Mouse (Mus musculus): ENCODE measurements around the gene 1190005I06Rik.

1190005I06Rik gene

GRCm38 (mm10) chr8:120647532-120647931 is at the start of gene 1190005I06Rik:
Gene 1190005I06Rik (minus strand): TSS chr8:120647632.
- ChIA-PET CTCF (interaction anchor here in 1 of 4 experiments (0.6 kb wide), 1 partner anchor 1013 kb away, joined by 3 read pairs; no protein-coding TSS in a partner anchor), POLR2A (interaction anchor here in 3 of 4 experiments (1.0 to 1.6 kb wide), 3 partner anchors 11 to 29 kb away, joined by 3 to 6 read pairs (median 4); no protein-coding TSS in a partner anchor)

- CTCF ChIA-PET, result interaction anchor here (0.5 to 1.8 kb wide), 19 partner anchors 13 to 816 kb away, joined by 3 to 11 read pairs (median 3); no protein-coding TSS in a partner anchor
- POLR2A ChIA-PET, result interaction anchor here in 3 of 4 experiments (0.6 to 1.2 kb wide), 4 partner anchors 25 to 807 kb away, joined by 3 to 5 read pairs (median 3); no protein-coding TSS in a partner anchor
Measured at GRCm38 (mm10) chr8:120696401-120697153, 49.1 kb upstream of the 1190005I06Rik start.

GRCm38 (mm10) chr8:120693861-120694493 is 46.5 kb upstream of the 1190005I06Rik start:
- POLR2A ChIA-PET, result interaction anchor here in 1 of 4 experiments (1.0 kb wide), 1 partner anchor 52 kb away, joined by 3 read pairs; no protein-coding TSS in a partner anchor
- CTCF ChIA-PET, result no interaction called here

- CTCF ChIA-PET, result no interaction called here
- POLR2A ChIA-PET, result interaction anchor here in 2 of 4 experiments (0.7 to 1.0 kb wide), 3 partner anchors 10 to 816 kb away, joined by 3 read pairs; no protein-coding TSS in a partner anchor
Measured at GRCm38 (mm10) chr8:120692934-120693333, 45.5 kb upstream of the 1190005I06Rik start.

- POLR2A ChIA-PET, result interaction anchor here in 1 of 4 experiments (0.5 to 0.9 kb wide), 2 partner anchors 12 to 280 kb away, joined by 3 read pairs; no protein-coding TSS in a partner anchor
- CTCF ChIA-PET, result no interaction called here
Measured at GRCm38 (mm10) chr8:120688511-120688910, 41.1 kb upstream of the 1190005I06Rik start.

- ChIA-PET POLR2A (interaction anchor here in 1 of 4 experiments (0.9 kb wide), 1 partner anchor 11 kb away, joined by 3 read pairs; no protein-coding TSS in a partner anchor), CTCF (no interaction called here)
Measured at GRCm38 (mm10) chr8:120687786-120688185, 40.4 kb upstream of the 1190005I06Rik start.

- CTCF ChIA-PET, result interaction anchor here in 3 of 4 experiments (0.6 to 1.0 kb wide), 7 partner anchors 19 to 406 kb away, joined by 3 read pairs; partner anchors contain the start of genes Cox4i1 (in 1 of the 3) and Gm27021 (in 1 of the 3)
- POLR2A ChIA-PET, result interaction anchor here in 2 of 4 experiments (0.6 to 2.1 kb wide), 2 partner anchors 14 to 123 kb away, joined by 3 to 6 read pairs; no protein-coding TSS in a partner anchor
Measured at GRCm38 (mm10) chr8:120686576-120686975, 39.1 kb upstream of the 1190005I06Rik start.

DNA sequence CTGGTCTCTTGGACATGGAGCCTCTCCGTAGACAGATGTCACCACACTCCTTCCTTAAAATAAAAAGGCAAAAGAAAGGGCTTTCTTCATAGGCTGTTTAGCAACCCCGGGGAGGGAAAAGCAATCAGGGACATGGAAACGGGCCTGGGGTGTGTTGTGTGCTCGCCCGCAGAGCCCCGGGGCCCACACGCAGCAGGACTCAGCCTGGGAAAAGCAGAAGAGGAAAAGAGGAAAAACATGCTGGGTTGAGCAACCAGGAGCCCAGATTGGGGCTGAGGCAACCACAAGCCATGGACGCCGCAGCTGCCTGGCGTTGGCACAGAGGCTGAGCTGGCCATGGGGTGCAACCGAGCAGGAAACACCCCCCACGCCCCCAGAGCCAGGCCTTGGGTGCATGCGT is 38.6 kb upstream of the 1190005I06Rik start:
- CTCF ChIA-PET, result interaction anchor here (0.6 to 2.1 kb wide), 8 partner anchors 18 to 423 kb away, joined by 3 to 8 read pairs (median 3); partner anchors contain the start of genes Cox4i1 (in 1 of the 4) and Gm27021 (in 1 of the 4)
- POLR2A ChIA-PET, result interaction anchor here in 1 of 4 experiments (2.1 kb wide), 1 partner anchor 13 kb away, joined by 6 read pairs; no protein-coding TSS in a partner anchor

- POLR2A ChIA-PET, result interaction anchor here in 1 of 4 experiments (1.3 to 2.1 kb wide), 2 partner anchors 9 to 13 kb away, joined by 6 read pairs; no protein-coding TSS in a partner anchor
Measured at GRCm38 (mm10) chr8:120685591-120685990, 38.2 kb upstream of the 1190005I06Rik start.

GRCm38 (mm10) chr8:120685097-120685496 is 37.7 kb upstream of the 1190005I06Rik start:
- CTCF ChIA-PET, result interaction anchor here in 3 of 4 experiments (0.8 to 2.7 kb wide), 7 partner anchors 12 to 408 kb away, joined by 3 to 14 read pairs (median 6); no protein-coding TSS in a partner anchor
- POLR2A ChIA-PET, result interaction anchor here in 1 of 4 experiments (1.3 to 2.1 kb wide), 2 partner anchors 9 to 12 kb away, joined by 6 read pairs; no protein-coding TSS in a partner anchor

More at GRCm38 (mm10) chr8:120685591-120685990, 38.2 kb upstream of the 1190005I06Rik start:
- CTCF ChIA-PET, result interaction anchor here in 3 of 4 experiments (0.7 to 2.7 kb wide), 6 partner anchors 12 to 423 kb away, joined by 3 to 14 read pairs (median 6); partner anchors contain the start of genes Cox4i1 (in 1 of the 3) and Gm27021 (in 1 of the 3)

- ChIA-PET CTCF (interaction anchor here (0.5 to 2.7 kb wide), 27 partner anchors 13 to 786 kb away, joined by 3 to 15 read pairs (median 4); partner anchors contain the start of genes Cox4i1 (in 1 of the 4), Emc8 (in 1 of the 4), Gm27021 (in 1 of the 4) and Irf8 (in 1 of the 4)), POLR2A (interaction anchor here in 2 of 4 experiments (1.0 to 1.6 kb wide), 2 partner anchors 17 to 420 kb away, joined by 4 to 6 read pairs; no protein-coding TSS in a partner anchor)
Measured at GRCm38 (mm10) chr8:120684082-120684481, 36.6 kb upstream of the 1190005I06Rik start.

GRCm38 (mm10) chr8:120683602-120684001 is 36.2 kb upstream of the 1190005I06Rik start:
- POLR2A ChIA-PET, result interaction anchor here in 3 of 4 experiments (0.6 to 1.6 kb wide), 4 partner anchors 9 to 420 kb away, joined by 3 to 6 read pairs (median 4); no protein-coding TSS in a partner anchor

GRCm38 (mm10) chr8:120681113-120681512 is 33.7 kb upstream of the 1190005I06Rik start:
- ChIA-PET POLR2A (interaction anchor here in 1 of 4 experiments (1.8 kb wide), 1 partner anchor 9 kb away, joined by 6 read pairs; no protein-coding TSS in a partner anchor), CTCF (interaction anchor here in 1 of 4 experiments (1.1 to 1.5 kb wide), 2 partner anchors 114 to 115 kb away, joined by 3 to 5 read pairs; no protein-coding TSS in a partner anchor)

More at GRCm38 (mm10) chr8:120683602-120684001, 36.2 kb upstream of the 1190005I06Rik start:
- CTCF ChIA-PET, result interaction anchor here (0.5 to 2.7 kb wide), 28 partner anchors 10 to 786 kb away, joined by 3 to 15 read pairs (median 4); partner anchors contain the start of genes Cox4i1 (in 1 of the 4), Emc8 (in 1 of the 4), Gm27021 (in 1 of the 4) and Irf8 (in 1 of the 4)

DNA sequence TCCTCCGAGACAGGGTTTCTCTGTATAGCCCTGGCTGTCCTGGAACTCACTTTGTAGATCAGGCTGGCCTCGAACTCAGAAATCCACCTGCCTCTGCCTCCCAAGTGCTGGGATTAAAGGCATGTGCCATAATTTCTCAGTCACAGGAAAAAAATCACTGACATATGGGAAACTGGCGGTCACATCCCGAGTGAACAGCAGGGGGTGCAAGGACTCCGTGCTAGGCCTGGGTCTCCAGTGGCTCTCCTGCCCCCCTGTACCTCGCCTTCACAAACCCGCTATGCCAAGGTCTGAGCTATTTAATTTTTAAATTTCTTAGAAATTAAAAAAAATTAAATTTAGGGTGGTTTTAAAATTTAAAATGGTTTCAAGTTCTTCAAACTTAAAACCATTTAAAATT is 33.0 kb upstream of the 1190005I06Rik start:
- CTCF ChIA-PET, result interaction anchor here in 3 of 4 experiments (0.5 to 4.1 kb wide), 16 partner anchors 16 to 534 kb away, joined by 3 to 27 read pairs (median 4); no protein-coding TSS in a partner anchor
- POLR2A ChIA-PET, result interaction anchor here in 1 of 4 experiments (1.9 kb wide), 1 partner anchor 13 kb away, joined by 9 read pairs; the partner anchor contains the start of genes Cox4i1, Emc8 and Gm27021

DNA sequence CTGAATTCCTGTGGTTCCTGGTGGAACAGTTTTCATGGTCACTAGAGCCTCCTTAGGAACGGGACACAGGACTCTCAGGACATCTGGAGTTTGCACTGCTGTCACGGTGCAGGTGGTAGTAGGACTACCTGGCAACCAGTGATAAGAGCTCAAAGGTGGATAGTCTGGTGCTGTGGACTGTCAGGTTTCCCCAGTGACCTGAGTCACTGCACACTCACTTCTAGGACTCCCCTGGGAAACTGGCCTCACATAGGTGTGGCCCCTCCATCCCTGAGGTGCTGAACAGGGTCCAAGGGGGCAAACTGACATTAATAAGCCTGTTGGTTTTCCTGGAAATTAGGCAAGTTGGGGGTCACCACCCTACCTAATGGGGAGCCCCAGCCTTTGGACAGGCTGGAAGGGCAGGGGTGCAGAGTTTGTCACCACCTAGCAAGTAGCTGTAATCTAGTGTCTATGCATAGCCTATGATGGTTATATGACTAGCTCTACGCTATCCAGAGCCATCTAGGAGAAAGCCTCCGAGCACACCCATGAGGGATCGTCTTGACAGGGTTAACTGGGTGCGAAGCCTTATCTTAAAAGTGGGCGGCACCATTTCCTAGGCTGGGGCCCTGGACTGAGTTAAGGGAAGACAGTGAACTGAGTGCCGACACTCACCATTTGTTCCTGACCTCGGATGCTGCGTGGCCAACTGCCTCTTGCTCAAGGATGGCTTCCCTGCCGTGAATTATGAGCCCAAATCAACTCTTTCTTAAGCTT is 32.4 kb upstream of the 1190005I06Rik start:
- ChIA-PET POLR2A (interaction anchor here in 1 of 4 experiments (0.6 to 1.9 kb wide), 3 partner anchors 13 to 116 kb away, joined by 3 to 9 read pairs (median 4); partner anchors contain the start of genes Cox4i1, Emc8 and Gm27021), CTCF (interaction anchor here in 3 of 4 experiments (0.5 to 4.1 kb wide), 26 partner anchors 15 to 535 kb away, joined by 3 to 27 read pairs (median 4); no protein-coding TSS in a partner anchor)

DNA sequence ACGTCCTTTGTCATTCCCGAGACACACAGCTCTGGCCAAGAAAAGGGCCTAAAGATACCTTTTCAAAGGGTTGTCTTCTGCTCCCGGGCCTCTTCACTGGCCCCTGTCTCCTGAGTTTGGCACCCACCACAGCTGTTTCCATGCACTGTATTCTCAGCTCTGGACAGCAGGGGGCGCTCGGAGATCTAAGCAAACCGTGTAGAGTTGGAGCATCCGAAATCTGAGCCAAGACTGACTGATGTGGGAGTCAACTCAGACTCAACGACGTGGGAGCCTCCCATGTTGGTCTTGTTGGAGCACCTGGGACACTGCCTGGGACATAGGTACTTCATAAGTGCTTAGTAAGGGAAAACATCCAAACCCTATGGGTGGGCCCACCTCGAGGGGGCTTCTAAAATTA is 31.0 kb upstream of the 1190005I06Rik start:
- CTCF ChIA-PET, result interaction anchor here (0.6 to 4.1 kb wide), 34 partner anchors 11 to 426 kb away, joined by 3 to 27 read pairs (median 4); partner anchors contain the start of genes Cox4i1 (in 1 of the 4) and Gm27021 (in 1 of the 4)

More for the DNA sequence above, 31.0 kb upstream of the 1190005I06Rik start:
- POLR2A ChIA-PET, result interaction anchor here in 3 of 4 experiments (0.5 to 0.6 kb wide), 4 partner anchors 40 to 1216 kb away, joined by 3 read pairs; no protein-coding TSS in a partner anchor
